Mouse (Mus musculus): ENCODE measurements around the gene Smap2. TPM values are rescaled to one million over a fixed set of nuclear protein-coding genes. Genes with fewer than 3 reads are reported as not detected.

The Smap2 gene
- polyA plus RNA-seq, 1 experiment from 2014 or later = 46.6 TPM

DNA sequence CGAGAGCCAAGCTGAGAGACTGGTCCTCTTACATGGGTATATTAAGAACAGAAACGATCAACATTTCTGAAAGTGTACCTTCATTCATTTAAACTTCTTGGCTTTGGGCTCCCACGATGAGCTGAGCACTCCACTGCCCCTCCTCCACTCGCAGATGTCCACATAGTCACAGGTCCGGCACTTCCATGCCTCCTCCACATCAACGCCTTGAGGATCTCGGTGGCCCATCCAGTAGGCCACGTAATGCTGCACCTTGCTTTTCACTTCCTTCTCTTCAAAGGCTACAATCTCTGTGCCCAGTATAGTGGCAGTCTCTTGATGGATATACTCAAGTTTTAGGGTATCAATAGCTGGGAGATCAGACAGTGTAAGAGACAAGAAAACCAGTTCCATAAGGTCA lies 95.6 kb downstream of the Smap2 start:
- Histone ChIP-seq H3K9me3 (no peaks in the 10 kb centered on the region), H3K27ac (no peak overlapping the region), H3K4me3 (no peak overlapping the region), H3K4me1 (peaks cover 16% of the 10 kb centered on the region; the same call in 1 of the 2 replicates), H3K36me3 (replicated peaks) (peaks cover 26% of the 10 kb centered on the region), H3K27me3 (replicated peaks) (no peaks in the 10 kb centered on the region), H3K9ac (no peak overlapping the region), H3K4me2 (no peak overlapping the region)
- ATAC-seq (replicated peaks) = no peak
- 96% methylated on average over 8 of the region's 8 CpGs for WGBS

Small RNA genes within 50 kb of the gene (microRNA-seq; reads per million reads assigned to microRNA genes)
- 1.7 reads per million for gene Mir7015

Other genes with a start within 250 kb of the Smap2 start
- gene Nfyc, start 185.7 kb downstream of the Smap2 start, polyA plus RNA-seq (2015; fragmentation: Nextera tagmentation; extraction: Ambion mirVana) = 79.2 and 81.6 TPM in 2 replicates
- 25.4 and 27.0 TPM in 2 replicates for gene Rims3, start 162.4 kb downstream of the Smap2 start, polyA plus RNA-seq (2015; fragmentation: Nextera tagmentation; extraction: Ambion mirVana)
- gene Exo5, start 92.2 kb downstream of the Smap2 start, polyA plus RNA-seq (2015; fragmentation: Nextera tagmentation; extraction: Ambion mirVana) = 37.3 and 39.1 TPM in 2 replicates
- 7.9 and 8.5 TPM in 2 replicates for gene Zfp69, start 65.5 kb downstream of the Smap2 start, polyA plus RNA-seq (2015; fragmentation: Nextera tagmentation; extraction: Ambion mirVana)
- gene Col9a2, start 22.1 kb upstream of the Smap2 start, polyA plus RNA-seq (2015; fragmentation: Nextera tagmentation; extraction: Ambion mirVana) = 18.2 and 19.4 TPM in 2 replicates
- gene Zmpste24, start 81.0 kb upstream of the Smap2 start, polyA plus RNA-seq (2015; fragmentation: Nextera tagmentation; extraction: Ambion mirVana) = 22.2 and 22.5 TPM in 2 replicates
- 0.25 TPM in 1 of 2 replicates, not detected in the other for gene Tmco2, start 92.0 kb upstream of the Smap2 start, polyA plus RNA-seq (2015; fragmentation: Nextera tagmentation; extraction: Ambion mirVana)
- gene Rlf, start 197.8 kb upstream of the Smap2 start, polyA plus RNA-seq (2015; fragmentation: Nextera tagmentation; extraction: Ambion mirVana) = 31.0 and 33.2 TPM in 2 replicates

Measured in midbrain, embryonic 15.5 days (tissue).